Mouse (Mus musculus) colon, adult 2 months (tissue): ENCODE results near the gene H60b. TPM values are rescaled to one million over a fixed set of nuclear protein-coding genes. Genes with fewer than 3 reads are reported as not detected.

Experiments used
- polyA plus RNA-seq: library from polyadenylated mRNA; depleted of rRNA; stranded (reverse); fragments of >200 nt; gene quantifications from 2 replicates; pipeline ENCODE4 v1.2.3, GENCODE M21; 2012; rRNA removed

Gene H60b
- polyA plus RNA-seq = 0.10 TPM in 1 of 2 replicates, not detected in the other

GRCm38 (mm10) chr10:22158310-22158999 is at the start of gene H60b, which contains the start of gene Raet1e:
H60b (plus strand) TSS chr10:22158586.
Raet1e (plus strand) TSS chr10:22158569.

GRCm38 (mm10) chr10:22149073-22149690 is 9.2 kb upstream of the H60b start, which contains the start of gene E030030I06Rik:
E030030I06Rik (minus strand) TSS chr10:22149270.

Other genes with a start within 250 kb of the H60b start
- not detected in 2 replicates for gene 4930444G20Rik, start 90.5 kb upstream of the H60b start, polyA plus RNA-seq
- 11.4 and 11.7 TPM in 2 replicates for gene E030030I06Rik, start 9.3 kb upstream of the H60b start, polyA plus RNA-seq
- 2.6 and 4.9 TPM in 2 replicates for gene Raet1e, start within 50 bp of the H60b start, polyA plus RNA-seq
- gene Raet1d, start 202.0 kb downstream of the H60b start, polyA plus RNA-seq = not detected in 2 replicates